Mouse (Mus musculus): ENCODE results near the gene Retreg1. TPM values are rescaled to one million over a fixed set of nuclear protein-coding genes. Genes with fewer than 3 reads are reported as not detected.

Retreg1 gene
- polyA plus RNA-seq, 1 experiment from 2014 or later, result 57.3 TPM

DNA sequence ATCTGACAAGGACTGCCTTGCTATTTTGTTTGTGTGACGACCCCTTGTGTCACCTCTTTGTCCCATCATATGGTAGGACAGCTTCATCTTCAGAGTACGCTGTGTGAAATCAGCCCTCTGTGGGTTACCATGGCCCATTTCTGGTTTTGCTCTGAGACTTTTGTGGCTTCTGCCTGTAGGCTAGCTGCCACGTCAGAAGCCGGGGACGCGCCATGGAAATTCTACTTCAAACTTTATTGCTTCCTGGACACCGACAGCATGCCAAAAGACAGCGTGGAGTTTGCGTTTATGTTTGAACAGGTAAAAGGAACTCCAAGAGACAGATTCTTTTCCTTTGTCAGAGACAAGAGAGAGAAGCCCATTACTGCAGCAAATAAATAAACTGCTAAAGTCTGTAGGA lies 36.1 kb upstream of the Retreg1 start:
- ATAC-seq (ENCODE audit: extremely low read depth, insufficient number of reproducible peaks, low FRiP score, low TSS enrichment), result no peak
- H3K9ac ChIP-seq, result no peak overlapping the region
- H3K4me2 ChIP-seq, result no peak overlapping the region
- H3K4me1 ChIP-seq, result peaks cover 8% of the 10 kb centered on the region
- H3K4me3 ChIP-seq, result no peak overlapping the region
- 94% methylated on average over 9 of the region's 9 CpGs for WGBS
- no peaks in the 10 kb centered on the region for H3K27me3 ChIP-seq (replicated peaks)
- peaks cover 85% of the 10 kb centered on the region for H3K36me3 ChIP-seq
- no peak overlapping the region for H3K27ac ChIP-seq (replicated peaks)
- no peaks in the 10 kb centered on the region for H3K9me3 ChIP-seq

DNA sequence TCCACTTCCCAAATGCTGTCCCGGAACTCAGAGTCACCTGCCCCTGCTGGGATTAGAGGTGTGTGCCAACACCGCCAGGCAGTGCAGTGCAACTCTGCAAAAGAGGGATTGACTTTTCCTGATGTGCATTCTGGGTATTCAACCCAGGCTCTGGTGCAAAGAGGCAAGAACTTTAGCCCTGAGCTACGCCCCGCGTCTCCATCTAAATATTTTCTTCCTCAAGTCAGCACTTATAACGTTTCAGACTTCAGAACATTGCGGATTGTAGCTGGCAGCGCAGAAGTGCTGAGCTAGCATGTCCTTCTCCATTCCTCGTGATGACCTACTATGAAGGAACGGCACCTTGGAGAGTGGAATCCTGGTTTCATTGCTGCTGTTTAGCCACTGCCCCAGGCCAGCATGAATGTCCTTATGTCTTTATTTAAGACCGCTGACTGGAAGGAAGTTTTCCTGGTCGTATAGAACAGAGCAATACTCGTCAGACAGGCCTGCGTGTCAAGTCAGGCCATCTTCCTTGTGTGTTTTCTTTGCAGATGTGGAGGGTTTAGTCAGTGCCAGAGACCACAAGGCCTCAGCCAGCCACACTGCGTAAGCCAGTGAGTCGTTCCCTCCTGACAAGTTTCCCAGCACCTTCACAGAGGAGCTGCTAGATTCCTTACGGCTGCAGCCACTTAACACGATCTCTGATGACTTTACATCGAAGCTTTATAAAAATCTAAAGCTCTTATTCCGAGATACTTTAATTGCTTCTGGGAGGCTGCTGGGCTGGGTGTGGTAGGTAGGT lies 34.1 kb upstream of the Retreg1 start:
- no peak for ATAC-seq (ENCODE audit: extremely low read depth, insufficient number of reproducible peaks, low FRiP score, low TSS enrichment)
- Histone ChIP-seq H3K4me3 (no peak overlapping the region), H3K36me3 (peaks cover 76% of the 10 kb centered on the region), H3K4me1 (peaks cover 15% of the 10 kb centered on the region), H3K27me3 (replicated peaks) (no peaks in the 10 kb centered on the region), H3K9me3 (no peaks in the 10 kb centered on the region), H3K4me2 (no peak overlapping the region), H3K27ac (replicated peaks) (no peak overlapping the region), H3K9ac (no peak overlapping the region)
- whole genome bisulfite sequencing, result 86% methylated on average over 20 of the region's 20 CpGs

DNA sequence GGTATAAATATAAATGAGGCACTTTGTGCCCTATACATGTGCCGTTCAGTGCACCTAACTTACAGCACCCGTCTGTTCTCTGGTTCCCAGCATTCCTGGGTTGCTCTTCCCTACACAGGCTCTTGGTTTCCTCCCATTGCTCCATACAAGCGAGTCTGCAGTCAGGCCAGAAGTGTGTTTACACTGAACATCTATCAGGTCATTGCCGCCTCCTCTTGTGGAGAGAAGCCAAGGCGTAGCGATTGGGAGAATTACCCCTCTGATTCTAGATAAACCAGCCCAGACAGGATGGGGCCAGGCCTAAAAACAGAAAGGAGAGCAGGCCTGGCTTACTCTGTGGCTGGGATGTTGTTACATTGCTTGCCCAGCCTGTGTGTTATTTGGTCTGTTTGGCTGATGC lies 33.3 kb upstream of the Retreg1 start:
- peaks cover 75% of the 10 kb centered on the region for H3K36me3 ChIP-seq
- WGBS, result 39% methylated on average over 6 of the region's 6 CpGs
- no peak overlapping the region for H3K4me3 ChIP-seq
- peaks cover 15% of the 10 kb centered on the region for H3K4me1 ChIP-seq
- H3K9me3 ChIP-seq, result peaks cover 3% of the 10 kb centered on the region; the same call in 1 of the 2 replicates
- H3K9ac ChIP-seq, result no peak overlapping the region
- H3K27me3 ChIP-seq (replicated peaks), result no peaks in the 10 kb centered on the region
- no peak overlapping the region for H3K27ac ChIP-seq (replicated peaks)
- H3K4me2 ChIP-seq, result no peak overlapping the region
- no peak for ATAC-seq (ENCODE audit: extremely low read depth, insufficient number of reproducible peaks, low FRiP score, low TSS enrichment)

DNA sequence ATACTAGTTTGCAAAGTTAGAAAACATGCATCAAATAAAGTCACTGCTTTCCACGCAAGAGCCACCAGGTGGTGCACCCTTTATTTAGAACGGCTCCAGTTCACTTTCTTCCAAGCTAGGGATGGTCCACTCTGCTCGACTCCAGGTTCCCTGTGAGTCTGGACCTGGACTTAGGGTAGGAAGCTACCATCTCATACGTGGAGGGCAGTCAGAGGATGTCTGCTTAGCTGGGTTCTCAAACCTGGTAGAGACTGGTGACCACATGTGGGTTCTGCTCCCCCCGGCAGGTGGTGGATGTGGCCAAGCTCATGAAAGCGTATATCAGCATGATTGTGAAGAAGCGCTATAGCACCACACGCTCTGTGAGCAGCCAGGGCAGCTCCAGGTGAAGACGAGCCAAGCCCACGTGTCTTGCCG lies 31.1 kb upstream of the Retreg1 start:
- H3K9me3 ChIP-seq, result peaks cover 14% of the 10 kb centered on the region
- H3K4me3 ChIP-seq, result no peak overlapping the region
- H3K4me2 ChIP-seq, result peak overlapping the region; percentile 43
- ATAC-seq (ENCODE audit: extremely low read depth, insufficient number of reproducible peaks, low FRiP score, low TSS enrichment), result no peak
- H3K4me1 ChIP-seq, result peaks cover 15% of the 10 kb centered on the region
- 0 out of 2 replicates have a peak overlapping the region, but pooled peaks have one; percentile 3 for H3K9ac ChIP-seq
- peaks cover 73% of the 10 kb centered on the region for H3K36me3 ChIP-seq
- 64% methylated on average over 11 of the region's 11 CpGs for WGBS
- H3K27me3 ChIP-seq (replicated peaks), result no peaks in the 10 kb centered on the region
- no peak overlapping the region for H3K27ac ChIP-seq (replicated peaks)

DNA sequence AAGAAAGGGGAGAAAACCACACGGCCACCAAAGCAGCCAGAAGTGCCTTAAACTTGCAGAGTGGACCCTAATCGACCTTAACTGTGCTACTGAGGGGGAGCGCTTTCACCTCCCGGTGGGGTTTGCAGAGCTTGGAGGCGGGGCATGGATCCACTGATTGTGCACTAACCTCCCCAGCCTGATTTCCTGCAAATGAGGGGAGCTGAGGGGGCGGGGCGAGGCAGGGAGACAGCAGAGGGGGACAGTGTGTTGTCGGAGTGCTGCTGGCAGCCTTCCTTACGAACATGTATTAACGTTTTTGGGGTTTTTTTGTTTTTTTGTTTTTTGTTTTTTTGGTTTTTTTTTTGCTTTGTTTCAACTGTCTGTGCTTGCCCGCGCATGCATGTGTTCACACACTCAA lies 30.5 kb upstream of the Retreg1 start:
- 58% methylated on average over 12 of the region's 12 CpGs for WGBS
- Histone ChIP-seq H3K4me3 (no peak overlapping the region), H3K4me2 (peak overlapping the region; percentile 43), H3K27me3 (replicated peaks) (no peaks in the 10 kb centered on the region), H3K9ac (0 out of 2 replicates have a peak overlapping the region, but pooled peaks have one; percentile 24), H3K9me3 (peaks cover 14% of the 10 kb centered on the region), H3K4me1 (peaks cover 15% of the 10 kb centered on the region), H3K27ac (replicated peaks) (no peak overlapping the region), H3K36me3 (peaks cover 67% of the 10 kb centered on the region)
- peak; percentile 32; the same call in 1 of the 2 replicates for ATAC-seq (ENCODE audit: extremely low read depth, insufficient number of reproducible peaks, low FRiP score, low TSS enrichment)

DNA sequence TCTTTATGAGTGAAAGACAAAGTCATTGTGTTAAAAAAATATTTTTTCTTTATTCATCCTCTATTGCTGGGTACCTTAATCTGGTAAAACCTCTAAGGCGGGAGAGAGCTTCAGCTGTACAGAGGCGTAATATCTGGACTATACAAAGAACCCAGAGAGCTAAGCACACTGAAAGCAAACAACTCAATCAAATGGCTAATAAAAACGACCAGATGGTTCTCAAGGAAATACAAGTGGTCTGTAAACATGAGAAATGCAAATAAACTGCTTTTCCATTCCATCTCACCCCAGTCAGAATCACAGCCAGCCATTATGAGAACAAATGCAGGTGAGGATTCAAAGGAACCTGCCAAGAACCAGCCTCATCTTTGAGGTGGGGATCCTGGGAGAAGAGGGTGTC lies 28.4 kb upstream of the Retreg1 start:
- H3K27ac ChIP-seq (replicated peaks), result no peak overlapping the region
- no peak overlapping the region for H3K4me2 ChIP-seq
- no peak overlapping the region for H3K9ac ChIP-seq
- H3K27me3 ChIP-seq (replicated peaks), result no peaks in the 10 kb centered on the region
- peaks cover 49% of the 10 kb centered on the region for H3K36me3 ChIP-seq
- no peak for ATAC-seq (ENCODE audit: extremely low read depth, insufficient number of reproducible peaks, low FRiP score, low TSS enrichment)
- peaks cover 14% of the 10 kb centered on the region for H3K9me3 ChIP-seq
- peaks cover 14% of the 10 kb centered on the region for H3K4me1 ChIP-seq
- no peak overlapping the region for H3K4me3 ChIP-seq
- WGBS, result 82% methylated on average over 3 of the region's 3 CpGs

DNA sequence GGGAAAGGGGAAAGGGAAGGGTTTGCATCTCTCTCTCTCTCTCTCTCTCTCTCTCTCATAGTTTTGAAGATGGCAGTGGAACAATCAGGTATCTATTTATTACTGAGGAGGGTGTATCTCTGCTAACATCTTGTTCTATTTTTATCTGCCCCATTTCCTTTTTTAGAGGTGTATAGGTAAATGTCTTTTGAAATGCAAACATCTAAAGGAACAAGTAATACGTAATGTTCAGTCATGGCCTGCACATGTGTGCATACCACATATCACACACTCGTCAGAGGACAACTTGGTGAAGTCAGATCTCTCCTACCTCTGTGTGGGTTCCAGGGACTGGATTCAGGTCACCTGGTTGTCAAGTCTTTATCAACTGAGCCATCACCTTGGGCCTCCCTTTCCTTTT lies 25.8 kb upstream of the Retreg1 start:
- Histone ChIP-seq H3K4me1 (peaks cover 3% of the 10 kb centered on the region; the same call in 1 of the 2 replicates), H3K36me3 (peaks cover 28% of the 10 kb centered on the region), H3K9me3 (peaks cover 24% of the 10 kb centered on the region), H3K27ac (replicated peaks) (no peak overlapping the region), H3K9ac (no peak overlapping the region), H3K4me2 (no peak overlapping the region), H3K4me3 (no peak overlapping the region), H3K27me3 (replicated peaks) (no peaks in the 10 kb centered on the region)
- WGBS, result 74% methylated on average over 2 of the region's 2 CpGs
- no peak for ATAC-seq (ENCODE audit: extremely low read depth, insufficient number of reproducible peaks, low FRiP score, low TSS enrichment)

DNA sequence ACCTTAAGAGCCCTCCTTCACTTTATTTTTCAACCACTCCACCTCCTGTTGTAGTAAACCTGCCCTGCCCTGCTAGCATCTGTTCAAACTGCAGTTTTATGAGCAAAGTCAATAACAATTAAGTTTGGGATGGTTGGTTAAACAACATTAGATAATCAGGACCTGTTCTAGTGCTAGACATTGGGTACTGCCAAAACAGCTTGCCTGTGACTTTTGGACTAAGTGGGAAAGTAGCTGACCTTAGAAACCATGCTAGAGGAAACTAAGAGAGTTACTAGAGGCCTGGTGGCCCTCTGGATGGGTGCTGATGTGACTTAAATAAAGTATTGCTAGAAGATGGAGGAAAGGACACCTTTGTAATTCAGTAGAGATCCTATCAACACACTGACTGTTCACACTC lies 21.0 kb upstream of the Retreg1 start:
- Histone ChIP-seq H3K9me3 (peaks cover 10% of the 10 kb centered on the region), H3K4me2 (no peak overlapping the region), H3K4me3 (no peak overlapping the region), H3K27ac (replicated peaks) (no peak overlapping the region), H3K9ac (no peak overlapping the region), H3K4me1 (no peaks in the 10 kb centered on the region), H3K36me3 (no peaks in the 10 kb centered on the region), H3K27me3 (replicated peaks) (no peaks in the 10 kb centered on the region)
- ATAC-seq (ENCODE audit: extremely low read depth, insufficient number of reproducible peaks, low FRiP score, low TSS enrichment), result no peak

DNA sequence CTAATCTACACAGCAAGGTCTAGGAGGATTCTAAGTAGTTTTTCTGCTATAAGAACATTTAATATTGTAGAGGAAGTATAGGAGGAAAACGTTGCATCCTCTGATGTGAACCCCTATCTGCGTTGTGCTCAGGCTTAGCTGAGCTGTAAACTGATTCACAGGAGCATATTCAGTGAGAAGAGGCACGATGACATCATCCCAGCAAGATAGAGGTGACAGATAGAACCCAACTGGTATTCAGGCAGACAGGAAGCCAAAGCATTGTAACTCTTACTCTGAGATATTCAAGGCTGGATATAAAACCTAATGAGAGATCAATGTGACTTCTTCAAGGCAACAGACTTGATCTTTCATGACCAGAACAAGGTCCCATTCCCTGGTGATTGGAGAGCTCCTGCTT lies 20.3 kb upstream of the Retreg1 start:
- Histone ChIP-seq H3K4me3 (no peak overlapping the region), H3K27me3 (replicated peaks) (no peaks in the 10 kb centered on the region), H3K4me1 (no peaks in the 10 kb centered on the region), H3K4me2 (no peak overlapping the region), H3K36me3 (no peaks in the 10 kb centered on the region), H3K9me3 (peaks cover 10% of the 10 kb centered on the region), H3K27ac (replicated peaks) (no peak overlapping the region), H3K9ac (no peak overlapping the region)
- 35% methylated on average over 3 of the region's 3 CpGs for WGBS
- no peak for ATAC-seq (ENCODE audit: extremely low read depth, insufficient number of reproducible peaks, low FRiP score, low TSS enrichment)

DNA sequence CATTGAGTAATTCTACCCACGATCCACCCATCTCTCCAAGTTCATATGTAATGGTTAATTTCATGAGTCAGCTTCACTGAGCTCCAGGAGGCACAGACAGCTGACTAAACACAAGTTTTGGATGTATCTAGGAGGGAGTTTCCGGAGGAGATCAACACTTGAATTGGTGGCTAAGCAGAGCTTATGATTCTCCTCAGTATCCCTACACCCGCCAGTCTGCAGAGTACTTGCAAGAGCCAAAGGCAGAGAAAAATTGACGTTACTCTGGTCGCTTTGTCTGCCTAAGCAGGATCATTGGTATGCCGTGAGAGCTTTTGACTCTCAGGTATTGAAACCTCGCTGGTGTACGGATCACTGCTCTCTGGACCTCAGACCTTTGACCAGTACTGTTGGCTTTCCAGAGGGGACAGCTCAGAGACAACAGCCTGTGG lies 16.4 kb upstream of the Retreg1 start:
- H3K9ac ChIP-seq, result no peak overlapping the region
- WGBS, result 75% methylated on average over 8 of the region's 8 CpGs
- H3K27ac ChIP-seq (replicated peaks), result no peak overlapping the region
- no peak for ATAC-seq (ENCODE audit: extremely low read depth, insufficient number of reproducible peaks, low FRiP score, low TSS enrichment)
- no peak overlapping the region for H3K4me3 ChIP-seq
- no peaks in the 10 kb centered on the region for H3K27me3 ChIP-seq (replicated peaks)
- H3K4me1 ChIP-seq, result peaks cover 13% of the 10 kb centered on the region
- H3K9me3 ChIP-seq, result no peaks in the 10 kb centered on the region
- no peaks in the 10 kb centered on the region for H3K36me3 ChIP-seq
- H3K4me2 ChIP-seq, result no peak overlapping the region

DNA sequence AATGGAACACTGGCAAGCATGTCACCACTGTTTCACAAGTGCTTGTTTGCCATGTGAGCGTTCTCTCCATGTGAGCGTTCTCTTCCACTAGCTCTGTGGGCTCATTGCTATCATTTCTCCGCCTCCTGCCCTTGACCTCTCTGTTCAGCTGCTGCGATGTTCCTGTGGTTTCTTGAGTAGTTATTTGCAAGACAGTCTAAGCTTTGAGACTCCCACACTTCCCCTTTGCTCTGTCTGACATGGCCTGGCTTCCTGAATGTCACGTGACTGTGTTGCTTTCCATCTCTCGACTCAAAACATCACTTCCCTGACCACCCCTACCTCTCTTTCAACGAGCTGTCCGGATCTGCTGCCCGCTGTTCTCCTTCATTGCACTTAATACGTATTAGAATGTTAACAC lies 14.5 kb upstream of the Retreg1 start:
- no peaks in the 10 kb centered on the region for H3K27me3 ChIP-seq (replicated peaks)
- H3K36me3 ChIP-seq, result no peaks in the 10 kb centered on the region
- H3K9ac ChIP-seq, result no peak overlapping the region
- H3K9me3 ChIP-seq, result no peaks in the 10 kb centered on the region
- peaks cover 13% of the 10 kb centered on the region for H3K4me1 ChIP-seq
- no peak overlapping the region for H3K4me2 ChIP-seq
- no peak for ATAC-seq (ENCODE audit: extremely low read depth, insufficient number of reproducible peaks, low FRiP score, low TSS enrichment)
- no peak overlapping the region for H3K4me3 ChIP-seq
- 68% methylated on average over 10 of the region's 10 CpGs for WGBS
- H3K27ac ChIP-seq (replicated peaks), result no peak overlapping the region

DNA sequence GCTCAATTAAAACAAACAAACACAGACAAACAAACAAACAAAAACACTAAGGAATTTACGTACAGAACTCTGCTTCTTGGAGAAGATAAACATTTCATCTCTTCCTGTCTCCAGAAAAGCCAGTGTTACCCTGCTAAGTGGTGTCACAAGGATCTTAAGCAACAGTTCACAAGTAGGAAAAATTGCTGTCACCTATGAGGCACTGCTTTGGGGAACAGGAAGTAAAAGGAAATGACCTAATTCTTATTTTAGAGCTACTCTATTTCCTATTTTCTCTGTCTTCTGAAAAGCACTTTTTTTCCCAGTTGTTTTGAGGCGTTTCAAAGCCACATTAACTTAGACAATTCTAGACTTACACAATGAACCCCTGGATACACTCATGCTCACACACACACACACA lies 12.6 kb upstream of the Retreg1 start:
- Histone ChIP-seq H3K27ac (replicated peaks) (peak overlapping the region; percentile 65), H3K27me3 (replicated peaks) (no peaks in the 10 kb centered on the region), H3K36me3 (no peaks in the 10 kb centered on the region), H3K4me1 (peaks cover 13% of the 10 kb centered on the region), H3K9me3 (no peaks in the 10 kb centered on the region), H3K9ac (no peak overlapping the region), H3K4me2 (no peak overlapping the region), H3K4me3 (no peak overlapping the region)
- ATAC-seq (ENCODE audit: extremely low read depth, insufficient number of reproducible peaks, low FRiP score, low TSS enrichment), result no peak
- WGBS, result 63% methylated on average over 2 of the region's 2 CpGs

Data from heart, embryonic 13.5 days (tissue).